In genomic region chr10:96263544-96263943, GRCm38 (mm10) we compare ENCODE assay signal across 8 mouse cellular contexts.
DNase-seq lines count a peak whose midpoint lies in the region; ATAC-seq and TF ChIP-seq lines count a peak whose summit lies in the region.

No protein-coding gene starts in this region.

- H3K4me3 ChIP-seq in left cerebral cortex, adult 2 months: no peak overlapping the region
- H3K4me3 ChIP-seq in forebrain, postnatal 0 days (ENCODE audit: low read depth, low read length): no peak overlapping the region
- H3K4me3 ChIP-seq in limb, embryonic 10.5 days: no peak overlapping the region

- H3K36me3 ChIP-seq in forebrain, postnatal 0 days (ENCODE audit: insufficient read depth): no peaks in the 10 kb centered on the region
- no peaks in the 10 kb centered on the region for H3K36me3 ChIP-seq in limb, embryonic 10.5 days

- no peak for TF ChIP-seq CTCF in left cerebral cortex, adult 2 months (IDR thresholded peaks at IDR 0.05)
- no peak for TF ChIP-seq CTCF in brain, embryonic 14.5 days (IDR thresholded peaks at IDR 0.05; ENCODE audit: borderline replicate concordance, extremely low read depth, insufficient read depth, insufficient read length)
- no peak for TF ChIP-seq CTCF in forebrain, postnatal 0 days (IDR thresholded peaks at IDR 0.05; ENCODE audit: low read depth)

- H3K4me1 ChIP-seq in forebrain, postnatal 0 days (ENCODE audit: insufficient read depth): peaks cover 7% of the 10 kb centered on the region; the same call in 1 of the 2 replicates
- peaks cover 35% of the 10 kb centered on the region for H3K4me1 ChIP-seq in limb, embryonic 10.5 days

- peak overlapping the region; percentile 17; the same call in 1 of the 2 replicates for H3K4me2 ChIP-seq in forebrain, postnatal 0 days (ENCODE audit: low read depth)

- H3K27me3 ChIP-seq in forebrain, postnatal 0 days (ENCODE audit: insufficient read depth, low read length): no peaks in the 10 kb centered on the region
- no peaks in the 10 kb centered on the region for H3K27me3 ChIP-seq in limb, embryonic 10.5 days (ENCODE audit: low read depth, poor library complexity, severe bottlenecking)

- peak; percentile 40 for ATAC-seq in forebrain, postnatal 0 days

- H3K9ac ChIP-seq in forebrain, postnatal 0 days: 0 out of 2 replicates have a peak overlapping the region, but pooled peaks have one; percentile 14

- H3K9me3 ChIP-seq in forebrain, postnatal 0 days (ENCODE audit: low read length): no peaks in the 10 kb centered on the region
- no peaks in the 10 kb centered on the region for H3K9me3 ChIP-seq in limb, embryonic 10.5 days (replicated peaks)

- WGBS in forebrain, postnatal 0 days: 26% methylated on average over 7 of the region's 7 CpGs
- WGBS in limb, embryonic 10.5 days: 18% methylated on average over 7 of the region's 7 CpGs

- DNase-seq in left cerebral cortex, adult 2 months (ENCODE audit: extremely low spot score in 1 of 2, low spot score in 2 of 2): no peak
- no peak for DNase-seq in left cerebral cortex, postnatal 36 days (ENCODE audit: low spot score in 2 of 2)
- DNase-seq in brain, embryonic 14.5 days (ENCODE audit: low read depth): peak; percentile 23
- peak; percentile 48 for DNase-seq in forebrain, postnatal 0 days
- peak; percentile 35 for DNase-seq in limb, embryonic 10.5 days (ENCODE audit: low spot score)
- no peak for DNase-seq in thymus, postnatal 14 days
- no peak for DNase-seq in thymus, postnatal 25 days
- no peak for DNase-seq in urinary bladder, adult 2 months (ENCODE audit: low spot score)

- intact Hi-C loops in left cerebral cortex, adult 2 months (cut with DNase I): no loop called here
- intact Hi-C loops in left cerebral cortex, postnatal 36 days (cut with DNase I): no loop called here

- no peak for TF ChIP-seq POLR2A in brain, embryonic 14.5 days (IDR thresholded peaks at IDR 0.05; ENCODE audit: borderline replicate concordance, extremely low read depth, insufficient read depth, insufficient read length, poor library complexity, severe bottlenecking)

- H3K27ac ChIP-seq in left cerebral cortex, adult 2 months: peak overlapping the region; percentile 11; the same call in 1 of the 2 replicates
- peak overlapping the region; percentile 35; the same call in 1 of the 2 replicates for H3K27ac ChIP-seq in forebrain, postnatal 0 days (ENCODE audit: low read depth, low read length)
- H3K27ac ChIP-seq in limb, embryonic 10.5 days: peak overlapping the region; percentile 72

Comparison
In these comparisons a context has a peak if more than half of its experiments do, and no peak if none do; other contexts are left out.
1. DNase-seq: peak in brain, embryonic 14.5 days (single experiment), forebrain, postnatal 0 days (single experiment) and limb, embryonic 10.5 days (single experiment); none in left cerebral cortex, adult 2 months (0 of 2), left cerebral cortex, postnatal 36 days (0 of 2), thymus, postnatal 14 days (single experiment), thymus, postnatal 25 days (single experiment) and urinary bladder, adult 2 months (single experiment).
2. H3K27ac ChIP-seq: peak in every context shown above with its lines; median percentile 72 in limb, embryonic 10.5 days; 35 in forebrain, postnatal 0 days; 11 in left cerebral cortex, adult 2 months.